Mouse (Mus musculus) cerebellum, adult 2 months (tissue): Measurements from ENCODE around the gene Med29.

Experiments used
- CTCF ChIP-seq: fragments of 200-500 bp; IDR thresholded peaks from 2 replicates; pipeline ENCODE4 v1.5.1; 2011; ENCODE audit warnings: low read depth, mild to moderate bottlenecking, control low read depth, low read length, moderate library complexity, borderline replicate concordance; ENCODE audit not compliant: insufficient read depth
- POLR2A ChIP-seq: fragments of 200-500 bp; IDR thresholded peaks from 2 replicates; pipeline ENCODE4 v1.6.1; 2011; ENCODE audit warnings: low read length, control low read depth, borderline replicate concordance; ENCODE audit not compliant: insufficient read depth

DNA sequence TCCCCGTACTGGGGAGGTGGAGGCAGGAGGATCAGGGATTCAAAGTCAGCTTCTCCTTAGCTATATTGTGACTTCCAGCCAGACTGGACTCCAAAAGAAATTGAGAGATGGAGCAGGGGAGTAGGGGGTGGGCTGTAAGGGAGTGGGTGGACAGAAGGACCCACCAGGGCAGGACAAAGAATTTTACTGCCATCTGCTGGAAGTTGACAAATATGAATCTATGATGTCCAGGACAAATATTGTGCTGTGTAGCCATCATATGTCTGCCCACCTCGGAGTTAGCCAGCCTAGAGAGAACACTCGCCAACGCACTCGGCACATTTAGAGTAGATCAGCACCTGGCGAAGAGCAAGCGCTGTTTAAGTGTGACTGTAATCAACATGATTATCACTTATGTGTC, 43.9 kb downstream of the Med29 start:
- no peak for TF ChIP-seq POLR2A
- TF ChIP-seq CTCF, result no peak
